Mouse (Mus musculus) cerebellum, postnatal 25 days (tissue): Measurements from ENCODE around the gene Gfer.

Source experiments
- DNase-seq, 2 experiments: peaks; one replicate each; pipeline ENCODE4 v3.0.0; 2021; ENCODE audit warnings: mixed read lengths in 2 of 2

Gene Gfer

DNA sequence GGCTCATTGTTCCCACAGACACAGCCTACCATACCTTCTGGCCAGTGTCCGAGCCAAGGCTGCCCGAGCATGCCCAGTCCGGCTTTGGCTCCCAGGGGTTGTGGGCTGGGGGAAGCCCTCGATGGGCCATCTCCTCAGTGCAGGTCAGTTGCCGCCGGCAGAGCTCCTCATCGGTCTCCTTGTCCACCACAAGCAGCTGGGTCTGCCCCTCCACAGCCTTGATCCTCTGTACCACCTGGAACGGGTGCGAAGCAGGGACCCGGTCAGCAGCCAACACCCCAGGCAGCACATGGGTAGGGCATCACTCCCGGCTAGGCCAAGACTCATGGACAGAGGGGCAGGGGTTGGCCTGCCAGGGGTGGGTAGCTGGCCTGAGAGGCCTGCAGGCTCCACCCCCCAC lies 48.5 kb downstream of the Gfer start:
- DNase-seq: peak; percentile 54 to 61

DNA sequence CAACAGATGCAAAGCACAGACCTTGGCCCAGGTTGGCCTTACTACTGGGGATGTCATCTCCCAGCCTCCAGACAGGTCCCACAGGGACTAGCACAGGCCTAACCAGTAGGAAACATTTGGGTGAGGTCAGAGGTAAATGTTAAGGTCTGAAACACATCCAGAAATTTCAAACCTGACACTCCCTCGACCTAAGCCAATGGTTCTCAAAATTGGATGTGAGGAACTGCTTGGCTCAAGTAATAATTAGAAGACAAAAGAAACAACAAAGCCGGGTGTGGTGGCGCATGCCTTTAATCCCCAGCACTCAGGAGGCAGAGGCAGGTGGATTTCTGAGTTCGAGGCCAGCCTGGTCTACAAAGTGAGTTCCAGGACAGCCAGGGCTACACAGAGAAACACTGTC lies 49.6 kb downstream of the Gfer start:
- DNase-seq: no peak

GRCm38 (mm10) chr17:24645916-24646315 lies 50.0 kb downstream of the Gfer start:
- no peak for DNase-seq

GRCm38 (mm10) chr17:24644875-24645721 lies 50.9 kb downstream of the Gfer start:
- DNase-seq: no peak

GRCm38 (mm10) chr17:24644030-24644715 lies 51.8 kb downstream of the Gfer start:
- DNase-seq: no peak
